Mouse (Mus musculus): ENCODE measurements at regions not wholly inside any gene's neighbourhood (a gene's known extent, or its start where the extent isn't known, plus 50 kb on each side); places are given as distances from the start of the nearest gene placed in this dataset.

DNA sequence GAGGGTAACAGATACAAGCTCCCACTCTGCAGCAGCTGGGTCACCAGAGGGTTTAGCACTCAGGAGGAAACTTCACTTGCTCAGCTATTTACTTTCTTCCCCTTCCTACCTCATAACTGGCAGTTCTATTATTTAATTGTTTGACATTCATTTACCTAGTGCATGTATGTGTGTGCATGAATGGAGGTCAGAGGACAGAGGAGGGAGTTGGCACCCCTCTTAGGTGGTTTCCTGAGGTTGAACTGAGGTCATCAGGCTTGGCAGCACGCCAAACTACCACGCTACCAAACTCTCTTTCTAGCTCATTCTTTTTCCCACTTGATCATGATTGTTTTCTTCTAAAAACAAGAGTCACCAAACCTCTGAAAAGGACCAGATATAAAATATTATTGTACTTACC is 202.4 kb upstream of the Krr1 start:
- no peak for TF ChIP-seq CTCF (conservative IDR thresholded peaks at IDR 0.05 in 1 of 2, IDR thresholded peaks at IDR 0.05 in 1 of 2; ENCODE audit: low read depth in 2 of 2, low read length in 2 of 2)
- TF ChIP-seq ZMIZ1 (IDR thresholded peaks at IDR 0.05; ENCODE audit: low read depth, low read length) = no peak
- TF ChIP-seq KAT2A (IDR thresholded peaks at IDR 0.05; ENCODE audit: insufficient replicate concordance, low read length) = no peak
- no peak for TF ChIP-seq POLR2A (IDR thresholded peaks at IDR 0.05; ENCODE audit: low read depth, low read length)
- TF ChIP-seq MAX (IDR thresholded peaks at IDR 0.05; ENCODE audit: low read length) = no peak
- no peak for TF ChIP-seq ZNF384 (IDR thresholded peaks at IDR 0.05; ENCODE audit: low read depth, low read length)
- no peak for TF ChIP-seq MXI1 (IDR thresholded peaks at IDR 0.05; ENCODE audit: low read depth, low read length)
- no peak for TF ChIP-seq MAZ (IDR thresholded peaks at IDR 0.05; ENCODE audit: low read depth, low read length)
- no peak for TF ChIP-seq MAFK (IDR thresholded peaks at IDR 0.05; ENCODE audit: insufficient replicate concordance, low read length)
- no peak for TF ChIP-seq NELFE (IDR thresholded peaks at IDR 0.05; ENCODE audit: low read depth, low read length)
